Mouse (Mus musculus): Measurements from ENCODE around the gene Usp39.

Gene Usp39

GRCm38 (mm10) chr6:72272161-72272696, 72.8 kb downstream of the Usp39 start:
- H3K36me3 ChIP-seq (ENCODE audit: insufficient read depth, low read length): no peaks in the 10 kb centered on the region
- no peak for TF ChIP-seq POU5F1 (IDR thresholded peaks at IDR 0.05; ENCODE audit: borderline replicate concordance, low read length)
- TF ChIP-seq CTCF (conservative IDR thresholded peaks at IDR 0.05; ENCODE audit: low read length): no peak
- TF ChIP-seq NANOG (IDR thresholded peaks at IDR 0.05; ENCODE audit: borderline replicate concordance, low read length): no peak
- peaks cover 6% of the 10 kb centered on the region for H3K4me1 ChIP-seq (replicated peaks; ENCODE audit: low read depth, low read length)
- H3K4me3 ChIP-seq (replicated peaks; ENCODE audit: low read length): no peak overlapping the region
- peaks cover 16% of the 10 kb centered on the region for H3K27me3 ChIP-seq (ENCODE audit: insufficient read depth, low read length)
- H3K9me3 ChIP-seq (ENCODE audit: low read length): no peaks in the 10 kb centered on the region

GRCm38 (mm10) chr6:72270952-72271519, 73.9 kb downstream of the Usp39 start:
- peaks cover 26% of the 10 kb centered on the region for H3K27me3 ChIP-seq (ENCODE audit: insufficient read depth, low read length)
- H3K4me3 ChIP-seq (replicated peaks; ENCODE audit: low read length): no peak overlapping the region
- H3K4me1 ChIP-seq (replicated peaks; ENCODE audit: low read depth, low read length): peaks cover 6% of the 10 kb centered on the region
- TF ChIP-seq POU5F1 (IDR thresholded peaks at IDR 0.05; ENCODE audit: borderline replicate concordance, low read length) (no peak), CTCF (conservative IDR thresholded peaks at IDR 0.05; ENCODE audit: low read length) (no peak), NANOG (IDR thresholded peaks at IDR 0.05; ENCODE audit: borderline replicate concordance, low read length) (no peak)
- H3K36me3 ChIP-seq (ENCODE audit: insufficient read depth, low read length): no peaks in the 10 kb centered on the region
- H3K9me3 ChIP-seq (ENCODE audit: low read length): no peaks in the 10 kb centered on the region

GRCm38 (mm10) chr6:72270258-72270657, 74.7 kb downstream of the Usp39 start:
- Histone ChIP-seq H3K4me1 (replicated peaks; ENCODE audit: low read depth, low read length) (peaks cover 13% of the 10 kb centered on the region), H3K4me3 (replicated peaks; ENCODE audit: low read length) (no peak overlapping the region), H3K36me3 (ENCODE audit: insufficient read depth, low read length) (no peaks in the 10 kb centered on the region), H3K9me3 (ENCODE audit: low read length) (no peaks in the 10 kb centered on the region), H3K27me3 (ENCODE audit: insufficient read depth, low read length) (peaks cover 33% of the 10 kb centered on the region)
- TF ChIP-seq NANOG (IDR thresholded peaks at IDR 0.05; ENCODE audit: borderline replicate concordance, low read length): no peak
- TF ChIP-seq CTCF (conservative IDR thresholded peaks at IDR 0.05; ENCODE audit: low read length): no peak
- no peak for TF ChIP-seq POU5F1 (IDR thresholded peaks at IDR 0.05; ENCODE audit: borderline replicate concordance, low read length)

Data from E14TG2a.4 (cell line).